Mouse (Mus musculus) midbrain, embryonic 14.5 days (tissue): ENCODE measurements around the gene Ctns. TPM values are rescaled to one million over a fixed set of nuclear protein-coding genes. Genes with fewer than 3 reads are reported as not detected.

Source experiments
- ATAC-seq: fragments of 200-750 bp; cut with Nextera tagmentation; 2 replicates; pipeline ENCODE4 v1.8.0; 2017; ENCODE audit warnings: moderate number of reproducible peaks, moderate library complexity; ENCODE audit not compliant: low FRiP score, low TSS enrichment
- DNase-seq: peaks from one replicate; pipeline ENCODE4 v3.0.0-alpha.2; 2015
- H3K27ac ChIP-seq: fragments of 300-500 bp; sonication (generic); replicated peaks from 2 replicates; pipeline ENCODE4 v1.5.1; 2014; ENCODE audit warnings: mild to moderate bottlenecking, low read depth, low read length, moderate library complexity
- H3K27me3 ChIP-seq: fragments of 300-500 bp; sonication (generic); 2 replicates; pipeline ENCODE4 v1.6.1; 2014; ENCODE audit warnings: low read length, control low read depth, mixed read lengths; ENCODE audit not compliant: control insufficient read depth, insufficient read depth
- H3K36me3 ChIP-seq: fragments of 300-500 bp; sonication (generic); 2 replicates; pipeline ENCODE4 v1.6.1; 2014; ENCODE audit warnings: low read length, control low read depth; ENCODE audit not compliant: control insufficient read depth, insufficient read depth
- H3K4me1 ChIP-seq: fragments of 300-500 bp; sonication (generic); 2 replicates; pipeline ENCODE4 v1.6.1; 2014; ENCODE audit warnings: mild to moderate bottlenecking, antibody characterized with exemption, low read length, control low read depth; ENCODE audit not compliant: control insufficient read depth, insufficient read depth
- H3K4me2 ChIP-seq: fragments of 300-500 bp; sonication (generic); 2 replicates; pipeline ENCODE4 v1.6.1; 2014; ENCODE audit warnings: mild to moderate bottlenecking, low read length, moderate library complexity
- H3K4me3 ChIP-seq: fragments of 300-500 bp; sonication (generic); replicated peaks from 2 replicates; pipeline ENCODE4 v1.5.1; 2014; ENCODE audit warnings: low read depth, low read length
- H3K9ac ChIP-seq: fragments of 300-500 bp; sonication (generic); replicated peaks from 2 replicates; pipeline ENCODE4 v1.6.1; 2014; ENCODE audit warnings: mild to moderate bottlenecking, low read length, moderate library complexity
- H3K9me3 ChIP-seq: fragments of 300-500 bp; sonication (generic); 2 replicates; pipeline ENCODE4 v1.6.1; 2016; ENCODE audit warnings: low read length, control low read depth, mixed read lengths; ENCODE audit not compliant: control insufficient read depth
- WGBS: fragments of 180-500 bp; shearing (Covaris S2); extraction: QIAGEN DNeasy Blood & Tissue Kit; methylation state at CpG from one replicate; pipeline ENCODE4 v1.1.7; 2014; 5-methylcytosine and 5-hydroxymethylcytosine counted together
- polyA plus RNA-seq: library from polyadenylated mRNA; unstranded; fragments of >200 nt; fragmentation: Nextera tagmentation; extraction: Ambion mirVana; gene quantifications from 2 replicates; pipeline ENCODE4 v1.2.1, GENCODE M21; 2014

Gene Ctns
- polyA plus RNA-seq, 1 experiment from 2014 or later = 23.0 TPM

GRCm38 (mm10) chr11:73177895-73178294 is 20.9 kb downstream of the Ctns start:
- Histone ChIP-seq H3K27ac (peak overlapping the region; percentile 86), H3K4me1 (peaks cover 26% of the 10 kb centered on the region), H3K4me3 (peak overlapping the region; percentile 92), H3K36me3 (peaks cover 26% of the 10 kb centered on the region; the same call in 1 of the 2 replicates), H3K27me3 (no peaks in the 10 kb centered on the region), H3K4me2 (peak overlapping the region; percentile 72), H3K9ac (peak overlapping the region; percentile 82), H3K9me3 (no peaks in the 10 kb centered on the region)
- WGBS = 4% methylated on average over 2 of the region's 2 CpGs
- DNase-seq = no peak
- ATAC-seq = no peak

- H3K9me3 ChIP-seq = no peaks in the 10 kb centered on the region
- H3K4me2 ChIP-seq = peak overlapping the region; percentile 72
- H3K36me3 ChIP-seq = peaks cover 26% of the 10 kb centered on the region; the same call in 1 of the 2 replicates
- peak; percentile 62 for ATAC-seq
- H3K9ac ChIP-seq = peak overlapping the region; percentile 82
- H3K4me3 ChIP-seq = peak overlapping the region; percentile 92
- peak; percentile 74 for DNase-seq
- H3K4me1 ChIP-seq = peaks cover 26% of the 10 kb centered on the region
- peak overlapping the region; percentile 86 for H3K27ac ChIP-seq
- H3K27me3 ChIP-seq = no peaks in the 10 kb centered on the region
- WGBS = 0% methylated on average over 28 of the region's 28 CpGs
Measured at GRCm38 (mm10) chr11:73177509-73177875, 21.4 kb downstream of the Ctns start.

GRCm38 (mm10) chr11:73176608-73177508 is 22.0 kb downstream of the Ctns start, which contains the start of the genes Emc6 and Tax1bp3:
Gene Emc6 (minus strand): TSS chr11:73177037.
Gene Tax1bp3 (plus strand): TSS chr11:73177083.
- H3K4me3 ChIP-seq = peak within 1 kb of the TSS; percentile 92

GRCm38 (mm10) chr11:73176186-73176585 is 22.7 kb downstream of the Ctns start:
- WGBS = under 1% methylated on average over 15 of the region's 15 CpGs
- peaks cover 26% of the 10 kb centered on the region for H3K4me1 ChIP-seq
- no peak for ATAC-seq

More at GRCm38 (mm10) chr11:73176608-73177508, 22.0 kb downstream of the Ctns start, which contains the start of the genes Emc6 and Tax1bp3:
- H3K27ac ChIP-seq = peak within 1 kb of the TSS; percentile 86
- ATAC-seq (peak; percentile 98), DNase-seq (peak; percentile 98)
- H3K9ac ChIP-seq = peak within 1 kb of the TSS; percentile 82
- peak within 1 kb of the TSS; percentile 72 for H3K4me2 ChIP-seq
- peaks cover 20% of the 10 kb centered on the region; the same call in 1 of the 2 replicates for H3K36me3 ChIP-seq
- no peaks in the 10 kb centered on the region for H3K9me3 ChIP-seq
- under 1% methylated on average over 81 of the region's 81 CpGs for WGBS
- H3K27me3 ChIP-seq = no peaks in the 10 kb centered on the region
- peaks cover 26% of the 10 kb centered on the region for H3K4me1 ChIP-seq

GRCm38 (mm10) chr11:73175612-73176011 is 23.2 kb downstream of the Ctns start:
- WGBS = 51% methylated on average over 8 of the region's 8 CpGs
- DNase-seq (no peak), ATAC-seq (no peak)
- Histone ChIP-seq H3K4me2 (peak overlapping the region; percentile 72), H3K4me1 (peaks cover 26% of the 10 kb centered on the region), H3K27ac (no peak overlapping the region), H3K9me3 (no peaks in the 10 kb centered on the region), H3K9ac (peak overlapping the region; percentile 82; the same call in 1 of the 2 replicates), H3K36me3 (peaks cover 19% of the 10 kb centered on the region; the same call in 1 of the 2 replicates), H3K4me3 (peak overlapping the region; percentile 92), H3K27me3 (no peaks in the 10 kb centered on the region)

More at GRCm38 (mm10) chr11:73176186-73176585, 22.7 kb downstream of the Ctns start:
- Histone ChIP-seq H3K9me3 (no peaks in the 10 kb centered on the region), H3K27me3 (no peaks in the 10 kb centered on the region), H3K36me3 (peaks cover 22% of the 10 kb centered on the region; the same call in 1 of the 2 replicates), H3K4me3 (peak overlapping the region; percentile 92), H3K9ac (peak overlapping the region; percentile 82), H3K4me2 (peak overlapping the region; percentile 72), H3K27ac (peak overlapping the region; percentile 86)
- DNase-seq = peak; percentile 14

DNA sequence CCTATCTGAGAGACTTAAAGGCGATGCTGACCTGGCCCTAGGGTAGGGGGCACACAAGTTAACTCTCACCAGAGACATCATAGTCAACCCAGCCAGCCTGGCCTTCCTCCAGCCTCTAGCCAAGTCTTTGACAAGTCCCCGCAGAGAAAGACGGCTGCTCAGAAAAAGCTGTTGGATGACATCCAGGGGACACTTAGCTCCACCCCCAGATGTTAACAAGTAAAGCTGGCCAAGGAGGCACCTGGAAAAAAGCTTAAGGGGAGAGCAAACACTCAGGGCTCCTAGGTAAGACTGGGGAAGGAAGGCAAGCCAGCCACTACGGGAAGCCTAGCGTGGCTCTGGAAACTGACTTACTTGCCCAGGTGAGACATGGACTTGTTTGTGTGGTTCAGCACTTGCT is 26.7 kb downstream of the Ctns start:
- H3K9me3 ChIP-seq = no peaks in the 10 kb centered on the region
- DNase-seq = no peak
- H3K27ac ChIP-seq = no peak overlapping the region
- H3K4me3 ChIP-seq = no peak overlapping the region
- no peak overlapping the region for H3K9ac ChIP-seq
- H3K4me1 ChIP-seq = peaks cover 12% of the 10 kb centered on the region; the same call in 1 of the 2 replicates
- WGBS = 71% methylated on average over 5 of the region's 5 CpGs
- ATAC-seq = no peak
- peaks cover 11% of the 10 kb centered on the region; the same call in 1 of the 2 replicates for H3K36me3 ChIP-seq
- no peaks in the 10 kb centered on the region for H3K27me3 ChIP-seq
- no peak overlapping the region for H3K4me2 ChIP-seq

- ATAC-seq (no peak), DNase-seq (peak; percentile 73)
- no peak overlapping the region for H3K27ac ChIP-seq
- peaks cover 11% of the 10 kb centered on the region; the same call in 1 of the 2 replicates for H3K36me3 ChIP-seq
- H3K27me3 ChIP-seq = no peaks in the 10 kb centered on the region
- no peak overlapping the region for H3K9ac ChIP-seq
- no peak overlapping the region for H3K4me2 ChIP-seq
- 38% methylated on average over 4 of the region's 4 CpGs for WGBS
- H3K4me1 ChIP-seq = no peaks in the 10 kb centered on the region
- H3K4me3 ChIP-seq = no peak overlapping the region
- H3K9me3 ChIP-seq = no peaks in the 10 kb centered on the region
Measured at GRCm38 (mm10) chr11:73169231-73169630, 29.6 kb downstream of the Ctns start.

- Histone ChIP-seq H3K27me3 (no peaks in the 10 kb centered on the region), H3K27ac (no peak overlapping the region), H3K4me2 (no peak overlapping the region), H3K9ac (no peak overlapping the region), H3K4me1 (no peaks in the 10 kb centered on the region), H3K36me3 (peaks cover 6% of the 10 kb centered on the region; the same call in 1 of the 2 replicates), H3K4me3 (no peak overlapping the region), H3K9me3 (no peaks in the 10 kb centered on the region)
- DNase-seq (no peak), ATAC-seq (no peak)
- WGBS = 84% methylated on average over 6 of the region's 6 CpGs
Measured at GRCm38 (mm10) chr11:73168576-73168975, 30.3 kb downstream of the Ctns start.
